Comparison of ENCODE assay signal across 22 mouse cellular contexts in the genomic region with DNA sequence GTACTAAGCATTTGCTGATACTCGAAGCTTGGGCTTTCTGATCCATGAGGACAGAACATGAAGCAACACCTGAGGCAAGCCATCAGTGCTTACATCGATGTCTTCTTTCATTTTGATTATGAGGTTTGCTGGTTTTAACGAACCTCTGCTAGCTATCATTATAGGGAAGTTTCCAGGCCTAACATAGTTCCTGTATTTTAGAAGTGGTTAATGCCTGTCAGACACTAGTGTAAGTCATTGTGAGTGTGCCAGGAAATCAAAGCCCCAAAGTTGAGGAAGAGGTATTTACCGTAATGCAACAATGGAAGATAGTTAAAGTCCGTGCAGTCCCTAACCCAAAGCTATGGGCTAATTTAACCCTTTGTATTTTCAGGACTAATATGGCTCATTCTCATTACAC.
"Had no signal": no experiment of that assay in that cellular context is flagged by ENCODE, and none has a peak within 500 bp of the region (broad histone marks: within the 10 kb centered on the region; RNA-seq: fewer than 3 reads in every experiment).

No protein-coding gene starts in this region.

- H3K4me1 ChIP-seq: lung, embryonic 15.5 days; midbrain, embryonic 13.5 days; midbrain, embryonic 15.5 days; neural tube, embryonic 13.5 days; neural tube, embryonic 15.5 days; stomach, embryonic 15.5 days had no signal

- H3K36me3 ChIP-seq: lung, embryonic 15.5 days; midbrain, embryonic 13.5 days; midbrain, embryonic 15.5 days; neural tube, embryonic 13.5 days; neural tube, embryonic 15.5 days; stomach, embryonic 15.5 days had no signal

- H3K9me3 ChIP-seq: lung, embryonic 15.5 days; megakaryocyte, embryonic 14.5 days; midbrain, embryonic 13.5 days; midbrain, embryonic 15.5 days; neural tube, embryonic 13.5 days; neural tube, embryonic 15.5 days; stomach, embryonic 15.5 days had no signal

- DNase-seq: liver, postnatal 0 days; lung, adult 2 months; lung, postnatal 14 days; lung, postnatal 36 days; retina, postnatal 1 day; right cerebral cortex, adult 18-20 months; right cerebral cortex, postnatal 25 days; thymus, adult 2 months; thymus, postnatal 25 days; thymus, postnatal 4 days had no signal

- H3K27me3 ChIP-seq: lung, embryonic 15.5 days; megakaryocyte, embryonic 14.5 days; midbrain, embryonic 13.5 days; midbrain, embryonic 15.5 days; neural tube, embryonic 13.5 days; neural tube, embryonic 15.5 days; stomach, embryonic 15.5 days had no signal

- H3K4me2 ChIP-seq: lung, embryonic 15.5 days; midbrain, embryonic 11.5 days; midbrain, embryonic 13.5 days; midbrain, embryonic 15.5 days; neural tube, embryonic 13.5 days; neural tube, embryonic 15.5 days; stomach, embryonic 15.5 days had no signal

- H3K27ac ChIP-seq: lung, embryonic 15.5 days; macrophage; midbrain, embryonic 13.5 days; midbrain, embryonic 15.5 days; neural tube, embryonic 13.5 days; neural tube, embryonic 15.5 days; stomach, embryonic 15.5 days; stomach, postnatal 0 days had no signal

- ATAC-seq: liver, postnatal 0 days; lung, postnatal 0 days; midbrain, embryonic 13.5 days; midbrain, embryonic 15.5 days had no signal

- H3K4me3 ChIP-seq: lung, embryonic 15.5 days; megakaryocyte, embryonic 14.5 days; midbrain, embryonic 13.5 days; midbrain, embryonic 15.5 days; myocyte; neural tube, embryonic 13.5 days; neural tube, embryonic 15.5 days; stomach, embryonic 15.5 days had no signal

- H3K9ac ChIP-seq: liver, postnatal 0 days; lung, embryonic 15.5 days; midbrain, embryonic 13.5 days; midbrain, embryonic 15.5 days; neural tube, embryonic 13.5 days; neural tube, embryonic 15.5 days; stomach, embryonic 15.5 days had no signal
